Mouse (Mus musculus): ENCODE measurements around the gene Foxd1.

GRCm38 (mm10) chr13:98365081-98365480 is 11.0 kb downstream of the Foxd1 start:
- TF ChIP-seq CTCF (IDR thresholded peaks at IDR 0.05; ENCODE audit: low read depth) (no peak), EP300 (optimal IDR thresholded peaks at IDR 0.05) (no peak)

Measured in stomach, postnatal 0 days (tissue).